Mouse (Mus musculus): ENCODE results near the gene Ubxn11. TPM values are rescaled to one million over a fixed set of nuclear protein-coding genes. Genes with fewer than 3 reads are reported as not detected.
"Not testable (repeated sequence)": the region's sequence is repeated elsewhere in the genome, so short reads cannot be mapped to it uniquely, and the experiment has no call there.

Ubxn11 gene
- total and polyA plus RNA-seq, 3 experiments: 5.4 to 11.9 TPM; not detected in 1

DNA sequence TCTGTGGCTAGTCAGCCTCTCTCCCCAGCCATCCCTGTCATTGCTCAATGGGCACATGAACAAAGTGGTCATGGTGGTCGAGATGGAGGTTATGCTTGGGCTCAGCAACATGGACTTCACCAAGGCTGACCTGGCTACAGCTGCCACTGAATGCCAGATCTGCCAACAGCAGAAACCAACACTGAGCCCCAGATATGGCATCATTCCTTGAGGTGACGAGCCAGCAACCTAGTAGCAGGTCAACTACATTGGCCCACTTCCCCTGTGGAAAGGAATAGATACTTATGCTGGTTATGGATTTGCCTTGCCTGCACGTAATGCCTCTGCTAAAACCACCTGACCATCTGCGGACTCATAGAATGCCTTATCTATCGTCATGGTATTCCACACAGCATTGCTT lies 41.9 kb downstream of the Ubxn11 start:
- H3K27me3 ChIP-seq (ENCODE audit: control insufficient read depth in 1 of 2, insufficient read depth in 2 of 2, low read length in 2 of 2); H3K4me1 ChIP-seq (ENCODE audit: control insufficient read depth in 1 of 2, insufficient read depth in 2 of 2, low read length in 2 of 2); H3K9ac ChIP-seq (ENCODE audit: control insufficient read depth, low read depth, low read length, poor library complexity, severe bottlenecking); H3K4me3 ChIP-seq (ENCODE audit: control insufficient read depth in 1 of 2, insufficient read depth in 1 of 2, low read depth in 2 of 2, low read length in 2 of 2); DNase-seq (ENCODE audit: low read depth, low spot score); H3K9me3 ChIP-seq (replicated peaks; ENCODE audit: insufficient read depth, low read length); H3K36me3 ChIP-seq (ENCODE audit: control insufficient read depth in 1 of 2, insufficient read depth in 2 of 2, low read length in 2 of 2); H3K79me2 ChIP-seq (ENCODE audit: control insufficient read depth, insufficient read depth, low read length, poor library complexity); H3K27ac ChIP-seq (ENCODE audit: control insufficient read depth, low read depth, low read length): not testable (repeated sequence)

DNA sequence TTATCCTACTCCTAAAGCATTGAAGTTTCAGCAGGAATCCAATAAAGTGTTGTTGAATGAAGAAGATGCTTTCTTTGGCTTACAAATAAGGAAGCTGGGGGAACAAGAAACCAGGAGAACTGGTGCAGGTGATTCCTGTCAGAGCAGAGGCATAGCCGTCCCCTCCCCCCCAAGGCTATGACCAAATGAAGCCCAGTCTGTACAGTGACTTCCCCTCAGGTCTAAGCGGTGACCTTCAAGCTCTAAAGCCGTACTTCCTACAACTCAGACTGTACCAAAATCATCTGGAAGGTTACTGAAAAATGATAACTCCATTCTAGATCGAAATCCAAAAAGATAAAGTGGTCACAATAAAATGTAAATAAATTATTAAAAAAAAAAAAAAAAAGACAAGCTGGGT lies 47.0 kb downstream of the Ubxn11 start:
- TF ChIP-seq MYB (IDR thresholded peaks at IDR 0.05; ENCODE audit: low read depth, low read length): no peak
- no peak for TF ChIP-seq EP300 (IDR thresholded peaks at IDR 0.05; ENCODE audit: low read depth in 1 of 2, low read length in 2 of 2)
- no peak for TF ChIP-seq ZC3H11A (IDR thresholded peaks at IDR 0.05; ENCODE audit: low read depth, low read length)
- TF ChIP-seq UBTF (IDR thresholded peaks at IDR 0.05; ENCODE audit: borderline replicate concordance, insufficient read depth, low read depth, low read length): no peak
- TF ChIP-seq KAT2A (conservative IDR thresholded peaks at IDR 0.05; ENCODE audit: low read depth, low read length): no peak
- no peak for TF ChIP-seq MYC (IDR thresholded peaks at IDR 0.05; ENCODE audit: low read depth, low read length)
- no peak for TF ChIP-seq TBP (IDR thresholded peaks at IDR 0.05; ENCODE audit: low read depth, low read length)
- no peak for TF ChIP-seq NRF1 (IDR thresholded peaks at IDR 0.05; ENCODE audit: insufficient read depth, low read depth, low read length, poor library complexity, severe bottlenecking)
- no peak for TF ChIP-seq ZMIZ1 (IDR thresholded peaks at IDR 0.05; ENCODE audit: low read depth, low read length)
- no peak for TF ChIP-seq TCF12 (IDR thresholded peaks at IDR 0.05; ENCODE audit: low read depth, low read length)
- TF ChIP-seq USF1 (IDR thresholded peaks at IDR 0.05; ENCODE audit: low read depth, low read length): no peak
- TF ChIP-seq SIN3A (IDR thresholded peaks at IDR 0.05; ENCODE audit: low read length): no peak
- TF ChIP-seq MAX (IDR thresholded peaks at IDR 0.05; ENCODE audit: low read length): no peak
- no peak for TF ChIP-seq RAD21 (IDR thresholded peaks at IDR 0.05; ENCODE audit: low read depth, low read length)
- H3K4me3 ChIP-seq (ENCODE audit: control insufficient read depth in 1 of 2, insufficient read depth in 1 of 2, low read depth in 2 of 2, low read length in 2 of 2): no peak overlapping the region
- H3K79me2 ChIP-seq (ENCODE audit: control insufficient read depth, insufficient read depth, low read length, poor library complexity): no peaks in the 10 kb centered on the region
- H3K4me1 ChIP-seq (ENCODE audit: control insufficient read depth in 1 of 2, insufficient read depth in 2 of 2, low read length in 2 of 2): no peaks in the 10 kb centered on the region; a peak in 1 of 4 replicates
- H3K27me3 ChIP-seq (ENCODE audit: control insufficient read depth in 1 of 2, insufficient read depth in 2 of 2, low read length in 2 of 2): no peaks in the 10 kb centered on the region
- no peak overlapping the region for H3K27ac ChIP-seq (ENCODE audit: control insufficient read depth, low read depth, low read length)
- no peak for DNase-seq (ENCODE audit: low read depth, low spot score)
- peaks cover 3 to 17% of the 10 kb centered on the region in 2 experiments; a peak in 3 of 4 replicates for H3K36me3 ChIP-seq (ENCODE audit: control insufficient read depth in 1 of 2, insufficient read depth in 2 of 2, low read length in 2 of 2)
- H3K9me3 ChIP-seq (replicated peaks; ENCODE audit: insufficient read depth, low read length): no peaks in the 10 kb centered on the region
- no peak overlapping the region for H3K9ac ChIP-seq (ENCODE audit: control insufficient read depth, low read depth, low read length, poor library complexity, severe bottlenecking)

DNA sequence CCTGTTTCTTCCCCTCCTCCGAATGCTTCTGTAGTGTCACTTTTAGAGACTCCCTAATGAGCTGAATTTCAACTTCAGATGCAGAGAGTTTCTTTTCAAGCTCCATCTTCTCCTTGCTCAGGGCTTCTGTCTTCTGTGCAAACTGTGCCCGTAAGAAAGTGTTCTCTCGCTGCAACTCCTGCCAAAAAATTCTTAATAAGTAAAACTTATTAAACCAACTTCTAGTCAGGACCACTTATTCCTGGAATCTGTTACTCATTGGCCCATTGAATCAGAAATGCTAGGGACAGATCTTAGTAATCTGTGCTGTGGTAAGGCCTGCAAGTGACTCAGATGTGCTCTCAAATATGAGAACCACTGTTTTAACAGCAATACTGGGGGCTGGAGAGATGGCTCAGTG lies 49.7 kb downstream of the Ubxn11 start:
- Histone ChIP-seq H3K36me3 (ENCODE audit: control insufficient read depth in 1 of 2, insufficient read depth in 2 of 2, low read length in 2 of 2) (peaks cover 3 to 28% of the 10 kb centered on the region in 2 experiments; a peak in 3 of 4 replicates), H3K27me3 (ENCODE audit: control insufficient read depth in 1 of 2, insufficient read depth in 2 of 2, low read length in 2 of 2) (no peaks in the 10 kb centered on the region), H3K9ac (ENCODE audit: control insufficient read depth, low read depth, low read length, poor library complexity, severe bottlenecking) (no peak overlapping the region), H3K9me3 (replicated peaks; ENCODE audit: insufficient read depth, low read length) (no peaks in the 10 kb centered on the region), H3K4me3 (ENCODE audit: control insufficient read depth in 1 of 2, insufficient read depth in 1 of 2, low read depth in 2 of 2, low read length in 2 of 2) (no peak overlapping the region), H3K4me1 (ENCODE audit: control insufficient read depth in 1 of 2, insufficient read depth in 2 of 2, low read length in 2 of 2) (no peaks in the 10 kb centered on the region; a peak in 1 of 4 replicates), H3K79me2 (ENCODE audit: control insufficient read depth, insufficient read depth, low read length, poor library complexity) (no peaks in the 10 kb centered on the region), H3K27ac (ENCODE audit: control insufficient read depth, low read depth, low read length) (no peak overlapping the region)
- TF ChIP-seq EP300 (IDR thresholded peaks at IDR 0.05; ENCODE audit: low read depth in 1 of 2, low read length in 2 of 2) (no peak), ZC3H11A (IDR thresholded peaks at IDR 0.05; ENCODE audit: low read depth, low read length) (no peak), KAT2A (conservative IDR thresholded peaks at IDR 0.05; ENCODE audit: low read depth, low read length) (no peak), POLR2AphosphoS5 (IDR thresholded peaks at IDR 0.05; ENCODE audit: borderline replicate concordance, low read depth, low read length) (no peak), TAL1 (IDR thresholded peaks at IDR 0.05; ENCODE audit: low read length) (no peak), ZMIZ1 (IDR thresholded peaks at IDR 0.05; ENCODE audit: low read depth, low read length) (no peak), POLR2AphosphoS2 (IDR thresholded peaks at IDR 0.05; ENCODE audit: low read length) (no peak), TBP (IDR thresholded peaks at IDR 0.05; ENCODE audit: low read depth, low read length) (no peak), NRF1 (IDR thresholded peaks at IDR 0.05; ENCODE audit: insufficient read depth, low read depth, low read length, poor library complexity, severe bottlenecking) (no peak), USF2 (IDR thresholded peaks at IDR 0.05; ENCODE audit: borderline replicate concordance in 1 of 2, insufficient read depth in 1 of 2, low read depth in 1 of 2, low read length in 2 of 2) (no peak), POLR2A (IDR thresholded peaks at IDR 0.05; ENCODE audit: control insufficient read depth in 1 of 2, insufficient read depth in 1 of 2, low read depth in 1 of 2, low read length in 2 of 2, poor library complexity in 1 of 2) (no peak)
- DNase-seq (ENCODE audit: low read depth, low spot score): no peak

Data from MEL (cell line).